Mouse (Mus musculus): ENCODE results near the gene Stxbp5. TPM values are rescaled to one million over a fixed set of nuclear protein-coding genes. Genes with fewer than 3 reads are reported as not detected.
"Not testable (repeated sequence)": the region's sequence is repeated elsewhere in the genome, so short reads cannot be mapped to it uniquely, and the experiment has no call there.

Stxbp5 gene
- 100 to 1,000 TPM; 102 to 116 TPM for total RNA-seq (2021)

DNA sequence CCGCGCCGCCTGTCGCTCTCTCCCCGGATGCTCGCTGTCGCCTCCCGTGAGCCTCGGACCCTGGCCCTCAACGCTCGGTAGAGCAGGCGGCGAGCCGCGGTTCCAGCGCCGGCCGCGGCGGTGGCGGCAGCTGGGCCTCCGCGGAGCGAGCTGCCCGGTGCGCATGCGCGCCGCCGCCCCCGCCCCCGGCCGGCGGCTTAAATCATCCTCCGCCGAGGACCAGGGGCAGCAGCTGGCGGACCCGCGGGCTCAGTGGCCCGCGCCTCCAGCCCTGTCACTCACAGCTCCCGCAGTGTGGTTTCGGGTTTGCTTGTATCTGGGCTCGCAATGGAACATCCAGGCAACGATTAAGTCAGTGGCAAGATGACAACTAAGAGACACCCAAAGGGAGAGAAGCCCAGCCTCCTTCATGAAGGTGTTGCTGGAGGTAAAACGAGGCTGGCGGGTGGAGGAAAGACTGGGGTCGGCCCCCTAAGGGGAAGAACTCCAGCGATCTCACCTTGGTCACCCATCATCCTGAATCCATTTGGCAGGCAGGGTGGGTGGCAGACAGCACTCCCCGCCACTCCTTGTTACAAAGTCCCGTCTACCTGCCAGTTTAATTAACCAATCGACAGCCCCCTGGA is at the start of gene Stxbp5:
Gene Stxbp5, minus strand, starts transcription at position 9 of the 626 bp plus-strand sequence.
- intact Hi-C loops (cut with DNase I), result loop anchor here (2.0 kb wide), 2 partner anchors 200 to 420 kb away; no protein-coding TSS in a partner anchor
- peak; percentile 83 to 86 for DNase-seq (ENCODE audit: low spot score in 2 of 2)

DNA sequence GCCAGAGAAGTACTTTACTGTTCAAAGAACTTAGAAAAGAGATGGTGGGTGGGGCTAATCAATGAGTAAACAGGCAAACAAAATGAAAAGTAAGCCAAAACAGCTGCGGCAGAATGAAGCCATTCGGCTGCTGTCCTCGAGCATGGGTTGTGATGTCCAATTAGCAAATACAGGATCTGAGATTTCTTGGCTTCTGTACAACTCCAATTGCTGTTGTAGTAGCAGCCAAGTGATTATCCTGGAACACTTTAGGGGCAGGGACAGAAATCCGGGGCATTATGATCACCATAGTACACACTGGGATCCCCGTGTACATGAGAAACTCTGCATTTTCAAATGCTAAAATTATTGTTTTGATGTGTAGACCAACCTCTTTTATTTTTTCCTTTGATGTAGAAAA is 11.5 kb upstream of the Stxbp5 start:
- intact Hi-C loops (cut with DNase I), result no loop called here
- DNase-seq (ENCODE audit: low spot score in 2 of 2), result no peak

DNA sequence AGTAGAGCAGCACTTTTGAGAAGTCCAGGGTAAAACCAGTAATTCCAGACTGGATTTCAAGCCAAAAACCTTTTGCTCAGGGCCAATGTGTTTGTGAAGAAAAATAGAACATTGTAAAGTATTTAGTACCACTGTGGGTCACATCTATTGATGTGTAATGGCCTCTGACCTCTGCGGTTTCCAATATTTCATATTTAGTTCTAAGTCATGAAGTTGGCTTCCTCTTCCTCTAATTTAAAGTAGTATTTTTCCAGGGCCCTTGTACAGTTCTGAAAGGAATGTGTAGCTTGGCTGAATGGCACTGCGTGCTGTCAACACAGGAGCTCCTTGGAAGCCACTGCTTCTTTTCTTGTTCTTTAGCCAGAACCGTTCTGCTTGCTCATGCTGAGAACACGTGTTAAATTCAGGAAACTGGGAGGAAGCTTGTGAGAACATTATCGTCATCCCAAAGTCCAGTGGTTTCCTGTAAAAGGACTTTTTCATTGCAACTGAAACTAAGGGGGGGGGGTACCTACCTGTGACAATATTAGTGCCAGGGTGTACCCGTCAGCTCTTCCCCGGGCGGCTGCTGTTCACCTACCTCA is 7.1 kb upstream of the Stxbp5 start:
- intact Hi-C loops (cut with DNase I), result no loop called here
- DNase-seq (ENCODE audit: low spot score in 2 of 2), result peak in 1 of 2 experiments; percentile 49

DNA sequence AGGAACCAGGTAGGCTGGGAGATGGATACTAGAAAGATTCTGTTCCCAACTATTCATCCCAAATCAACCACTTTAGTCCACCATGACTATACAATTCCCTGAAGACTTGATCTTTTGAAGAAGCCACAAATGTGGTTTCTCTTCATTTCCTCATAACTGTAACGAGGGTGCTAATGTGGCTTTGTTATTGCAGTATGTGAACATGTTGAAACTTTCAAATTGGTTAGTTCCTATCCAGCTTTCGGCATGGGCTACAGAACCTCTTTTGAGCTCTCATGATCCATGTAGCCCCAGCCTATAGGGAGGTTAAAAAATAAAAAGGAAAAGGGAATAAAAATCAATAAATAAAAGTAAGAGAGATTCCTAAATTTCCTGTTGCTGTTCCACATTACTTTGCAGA is 6.6 kb upstream of the Stxbp5 start:
- intact Hi-C loops (cut with DNase I), result no loop called here
- DNase-seq (ENCODE audit: low spot score in 2 of 2), result no peak

DNA sequence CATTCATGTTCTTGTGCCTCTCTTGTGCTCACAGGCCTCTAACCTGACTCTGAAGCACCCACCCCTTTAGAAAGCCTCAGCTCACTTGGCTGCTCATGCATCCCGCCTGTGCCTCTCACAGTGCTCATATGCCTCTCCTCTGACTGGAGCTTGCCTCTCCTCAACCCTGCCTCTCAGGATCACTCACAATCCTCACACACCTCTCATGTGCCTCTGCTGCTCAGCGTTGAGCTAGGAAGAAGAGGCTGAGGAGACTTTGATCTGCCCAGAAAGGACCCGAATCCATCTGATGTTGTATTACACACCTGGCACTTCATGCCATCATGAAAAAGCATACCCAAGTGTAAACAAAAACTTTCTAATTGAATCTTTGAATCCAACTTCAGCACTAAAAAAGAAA is 5.3 kb upstream of the Stxbp5 start:
- no peak for DNase-seq (ENCODE audit: low spot score in 2 of 2)
- intact Hi-C loops (cut with DNase I), result no loop called here

DNA sequence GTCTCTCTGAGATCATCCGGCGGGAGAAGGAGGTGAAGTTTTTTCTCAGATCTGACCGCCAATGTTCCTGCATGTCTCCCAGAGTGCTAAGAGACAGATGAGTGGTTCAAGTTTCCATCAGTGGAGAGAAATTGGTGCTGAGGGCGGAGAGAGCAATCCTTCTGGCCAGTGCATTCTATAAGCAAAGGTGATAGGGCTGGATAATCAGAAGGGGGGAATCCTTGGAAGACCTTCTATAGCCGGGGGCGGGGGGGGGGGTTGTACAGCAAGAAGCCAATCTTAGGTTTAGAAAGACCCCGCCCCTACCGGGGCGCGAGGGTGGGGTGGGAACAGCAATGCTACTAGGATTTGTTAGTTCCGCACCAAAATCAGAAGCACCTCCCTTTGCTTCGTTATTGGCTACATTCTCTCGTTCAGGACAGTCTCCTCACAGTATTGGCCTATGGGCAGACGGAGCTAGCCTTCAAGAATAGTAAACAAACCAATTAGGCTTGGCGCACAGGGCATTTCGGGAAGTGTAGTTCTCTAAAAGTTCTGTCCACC is 889 bp upstream of the Stxbp5 start:
- DNase-seq (ENCODE audit: low spot score in 2 of 2), result peak; percentile 83 to 98
- intact Hi-C loops (cut with DNase I), result loop anchor here (2.0 kb wide), 2 partner anchors 199 to 419 kb away; no protein-coding TSS in a partner anchor

DNA sequence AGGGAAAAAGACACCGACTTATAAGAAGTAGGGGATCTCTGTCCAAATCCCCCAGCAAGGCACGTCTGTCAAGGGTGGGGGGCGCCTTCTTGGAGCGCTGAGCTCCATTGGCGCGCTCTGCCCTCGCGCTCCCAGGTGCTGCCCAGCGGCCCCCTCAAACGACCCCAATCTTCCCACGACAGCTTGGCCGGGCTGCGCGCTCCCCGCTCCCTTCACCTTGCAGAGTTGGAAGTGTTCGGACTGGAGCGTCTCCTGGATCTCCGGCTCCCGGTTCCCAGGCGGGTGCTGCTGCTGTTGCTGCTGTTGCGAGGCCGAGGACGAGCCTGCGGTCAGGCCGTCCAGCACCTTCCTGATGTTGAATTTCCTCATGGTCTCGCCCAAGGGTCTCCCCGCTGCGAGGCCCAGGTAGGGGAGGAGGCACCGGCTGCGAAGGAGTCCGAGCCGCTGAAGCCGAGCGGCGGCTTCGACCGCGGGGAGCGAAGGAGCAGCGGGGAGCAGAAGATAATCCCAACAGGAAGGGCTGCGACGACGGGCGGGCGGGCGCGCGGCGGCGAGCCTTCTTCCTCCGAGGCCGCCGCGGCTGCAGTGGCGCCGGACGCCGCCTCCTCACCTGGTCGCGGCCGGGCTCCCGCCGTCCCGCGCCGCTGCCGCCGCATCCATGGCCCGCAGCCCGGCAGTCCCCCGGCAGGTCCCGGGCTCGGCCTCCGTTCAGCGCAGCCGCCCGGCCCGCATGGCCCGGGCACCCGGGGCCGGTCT is 386 bp downstream of the Stxbp5 start:
- intact Hi-C loops (cut with DNase I), result loop anchor here (2.0 kb wide), 2 partner anchors 200 to 420 kb away; no protein-coding TSS in a partner anchor
- peak; percentile 39 to 55 for DNase-seq (ENCODE audit: low spot score in 2 of 2)

DNA sequence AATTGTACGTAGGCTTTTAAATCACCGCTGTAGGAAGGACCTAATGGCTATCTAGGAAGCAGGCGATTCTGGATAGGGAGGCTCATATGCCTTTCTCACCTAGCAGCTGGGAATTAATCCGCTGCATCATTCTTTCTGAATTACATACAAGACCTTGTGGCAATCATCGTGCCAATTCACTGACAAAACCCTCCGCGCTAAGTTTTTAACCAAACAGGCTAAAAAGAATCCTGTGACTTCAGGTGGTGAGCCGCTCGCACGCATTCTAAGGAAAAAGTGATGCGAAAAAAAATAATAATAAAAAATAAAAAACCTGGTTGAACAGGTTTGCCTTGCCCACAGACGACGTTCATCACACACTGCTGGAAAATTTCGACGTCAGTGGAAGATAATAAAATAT is 1.1 kb downstream of the Stxbp5 start:
- intact Hi-C loops (cut with DNase I), result loop anchor here (2.0 kb wide), 2 partner anchors 201 to 421 kb away; no protein-coding TSS in a partner anchor
- peak; percentile 31 to 33 for DNase-seq (ENCODE audit: low spot score in 2 of 2)

DNA sequence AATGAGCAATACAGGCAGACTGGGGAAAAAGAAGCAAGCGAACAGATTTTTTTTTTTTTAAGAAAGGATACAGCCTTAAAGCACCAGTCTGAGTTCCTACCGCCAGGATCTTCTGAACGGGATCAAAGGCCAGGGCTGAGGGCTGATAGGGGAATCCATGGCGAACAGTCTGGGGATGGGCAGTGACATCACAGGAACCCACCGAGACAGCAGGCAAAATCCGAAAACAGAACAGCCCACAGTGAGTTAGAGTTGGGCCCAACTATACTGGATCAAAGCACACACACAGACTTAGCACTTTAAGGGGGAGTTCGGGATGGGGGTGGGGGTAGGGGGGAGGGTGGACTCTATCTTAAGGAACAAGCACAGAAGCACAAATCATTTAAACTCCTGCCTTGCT is 1.8 kb downstream of the Stxbp5 start:
- no peak for DNase-seq (ENCODE audit: low spot score in 2 of 2)
- intact Hi-C loops (cut with DNase I), result no loop called here

DNA sequence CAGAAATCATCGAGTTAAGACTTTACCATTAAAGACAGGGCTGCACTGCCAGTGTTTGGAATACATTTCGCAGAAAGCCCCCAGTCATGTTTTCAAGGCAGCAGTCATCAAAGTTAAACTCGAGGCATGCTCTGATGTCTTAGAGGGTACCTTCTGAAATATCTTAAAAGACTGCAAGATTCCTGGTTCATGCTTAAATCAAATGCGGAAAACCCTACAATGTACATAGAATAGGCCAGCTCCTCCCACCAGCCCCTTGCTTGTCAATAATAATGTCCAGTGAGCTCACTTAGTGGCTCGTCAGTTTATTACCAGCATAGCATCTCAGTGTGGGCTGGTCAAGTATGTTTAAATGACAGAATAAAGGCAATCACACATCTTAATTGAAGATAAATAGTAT is 3.0 kb downstream of the Stxbp5 start:
- no peak for DNase-seq (ENCODE audit: low spot score in 2 of 2)
- intact Hi-C loops (cut with DNase I), result no loop called here

DNA sequence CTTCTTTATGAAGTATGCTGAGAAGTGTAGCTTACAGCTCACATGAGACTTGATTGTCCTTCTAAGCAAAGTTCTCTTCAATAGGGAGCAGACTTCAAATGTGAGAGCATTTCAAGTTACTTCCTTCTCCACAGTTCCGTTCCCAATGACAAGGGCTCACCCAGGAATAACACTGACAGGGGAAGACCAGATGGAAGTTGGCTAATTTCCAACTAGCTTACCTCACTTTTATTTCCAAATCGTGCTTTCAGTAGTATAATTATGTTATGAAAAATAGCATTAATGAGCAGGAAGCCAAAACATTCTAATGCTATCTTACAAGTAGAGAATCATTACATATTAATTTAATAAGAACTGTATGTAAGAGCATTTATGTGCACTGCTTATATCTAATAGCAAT is 7.3 kb downstream of the Stxbp5 start:
- intact Hi-C loops (cut with DNase I), result loop anchor here (5.0 kb wide), 1 partner anchor 56 kb away; no protein-coding TSS in a partner anchor

DNA sequence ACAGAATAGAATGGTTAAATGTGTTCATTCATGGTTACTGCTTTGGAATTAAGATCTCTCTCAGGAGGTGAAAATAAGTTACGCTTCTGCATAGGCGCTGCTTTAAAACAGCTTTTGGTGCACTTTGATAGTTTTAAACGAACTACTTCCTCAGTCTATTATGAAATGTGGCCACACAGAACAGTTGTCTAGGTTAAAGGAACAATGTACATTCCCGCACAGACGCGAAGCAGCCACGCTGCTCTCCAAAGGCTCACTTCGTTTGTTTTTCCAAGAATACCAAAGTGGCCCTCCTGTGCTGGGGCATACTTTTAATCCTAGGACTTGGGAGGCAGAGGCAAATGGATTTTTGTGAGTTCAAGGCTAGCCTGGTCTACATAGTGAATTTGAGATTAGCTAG is 11.2 kb downstream of the Stxbp5 start:
- intact Hi-C loops (cut with DNase I), result loop anchor here (5.0 kb wide), 1 partner anchor 52 kb away; no protein-coding TSS in a partner anchor
- DNase-seq (ENCODE audit: low spot score in 2 of 2), result no peak

More for the DNA sequence above, 7.3 kb downstream of the Stxbp5 start:
- no peak for DNase-seq (ENCODE audit: low spot score in 2 of 2)

DNA sequence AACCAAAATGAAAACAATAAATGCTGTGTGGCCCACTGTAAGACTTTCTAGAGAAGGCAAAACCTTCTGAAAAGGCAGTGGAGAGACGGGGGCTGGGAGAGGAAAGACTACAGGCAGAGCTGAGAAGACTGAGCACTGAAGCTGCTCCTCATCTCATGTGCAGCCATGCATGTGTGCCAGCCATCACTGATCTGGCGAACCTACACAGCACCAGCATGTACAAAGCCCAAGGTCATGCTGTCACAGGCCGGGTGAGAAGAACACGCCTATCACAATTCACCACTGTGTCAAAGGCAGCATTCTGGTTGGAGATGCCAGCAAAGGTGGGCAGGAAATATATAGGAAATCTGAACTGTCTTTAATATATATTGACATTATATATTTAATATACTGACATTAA is 12.2 kb downstream of the Stxbp5 start:
- intact Hi-C loops (cut with DNase I), result no loop called here
- DNase-seq (ENCODE audit: low spot score in 2 of 2), result no peak

DNA sequence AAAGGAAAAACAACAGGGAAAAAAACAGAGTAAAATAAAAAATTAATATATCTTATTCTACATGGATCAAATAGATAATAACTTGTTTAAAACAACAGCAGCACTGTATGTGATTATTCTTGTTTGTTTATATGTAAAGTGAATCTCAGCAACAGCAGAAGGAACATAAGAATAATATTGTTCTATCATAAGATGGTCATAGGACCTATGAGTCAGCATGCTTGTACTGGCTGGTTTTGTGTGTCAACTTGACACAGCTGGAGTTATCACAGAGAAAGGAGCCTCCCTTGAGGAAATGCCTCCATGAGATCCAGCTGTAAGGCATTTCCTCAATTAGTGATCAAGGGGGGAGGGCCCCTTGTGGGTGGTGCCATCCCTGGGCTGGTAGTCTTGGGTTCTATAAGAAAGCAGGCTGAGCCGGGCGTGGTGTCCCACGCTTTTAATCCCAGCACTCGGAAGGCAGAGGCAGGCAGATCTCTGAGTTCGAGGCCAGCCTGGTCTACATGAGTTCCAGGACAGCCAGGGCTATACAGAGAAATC is 19.0 kb downstream of the Stxbp5 start:
- intact Hi-C loops (cut with DNase I); DNase-seq (ENCODE audit: low spot score in 2 of 2): not testable (repeated sequence)

DNA sequence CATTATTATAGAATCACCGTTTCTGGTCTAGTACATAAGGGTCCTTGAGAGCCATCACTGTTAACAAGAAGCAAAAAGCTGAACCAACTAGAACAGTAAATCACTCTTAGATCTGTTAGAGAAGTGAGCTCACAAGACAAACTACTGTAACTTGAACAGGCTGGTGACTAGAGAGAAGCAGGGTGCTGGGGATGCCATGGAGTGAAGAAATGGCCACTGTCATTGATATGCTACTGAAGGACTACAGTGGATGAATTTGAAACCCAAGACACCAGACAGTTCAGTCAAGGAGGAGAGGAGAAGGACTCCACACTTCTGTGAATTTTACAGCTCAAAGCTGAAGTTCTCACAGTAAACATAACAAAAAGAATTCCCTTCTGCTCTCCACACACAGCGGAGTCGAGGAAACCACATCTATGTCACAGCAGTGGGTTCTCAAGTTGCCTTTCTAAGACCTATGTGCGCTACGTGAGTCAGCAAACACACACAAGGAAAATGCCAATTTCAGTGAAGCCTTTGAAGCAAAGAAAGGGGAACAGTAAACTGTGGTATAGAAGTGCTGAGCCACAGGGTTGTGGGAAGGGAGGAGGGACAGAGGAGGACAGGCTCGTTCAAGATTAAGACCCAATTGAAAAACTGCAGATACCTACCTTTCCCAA is 20.7 kb downstream of the Stxbp5 start:
- intact Hi-C loops (cut with DNase I), result no loop called here
- no peak for DNase-seq (ENCODE audit: low spot score in 2 of 2)

DNA sequence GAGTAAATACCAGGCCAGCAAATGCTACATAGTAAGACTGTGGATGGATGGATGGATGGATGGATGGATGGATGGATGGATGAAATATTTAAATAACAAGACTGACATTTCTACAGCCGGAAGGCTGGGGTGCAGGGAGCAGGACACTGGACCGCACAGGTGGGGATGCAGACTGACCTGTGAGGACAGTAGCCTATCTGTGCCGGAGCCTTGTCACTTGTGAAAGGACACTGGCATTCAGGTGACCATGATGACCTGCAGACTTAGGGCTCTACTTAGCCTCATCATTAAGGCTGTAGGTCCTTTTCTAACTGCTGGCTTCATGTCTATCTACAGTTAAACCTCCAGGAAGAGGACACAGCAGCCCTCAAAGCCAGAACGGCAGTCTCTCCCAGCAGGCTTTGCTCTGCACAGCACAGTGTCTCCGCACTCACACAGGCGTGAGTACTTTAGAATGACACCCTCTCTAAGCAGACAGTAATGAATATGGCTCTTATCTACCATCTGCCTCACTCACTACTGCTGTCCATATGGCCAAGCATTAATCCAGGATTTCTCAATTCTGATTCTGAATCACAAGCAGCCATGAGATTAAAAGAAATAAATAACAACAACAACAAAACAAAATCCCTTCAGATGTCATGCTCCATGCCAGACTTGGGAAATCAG is 21.9 kb downstream of the Stxbp5 start:
- intact Hi-C loops (cut with DNase I), result no loop called here
- DNase-seq (ENCODE audit: low spot score in 2 of 2), result no peak

DNA sequence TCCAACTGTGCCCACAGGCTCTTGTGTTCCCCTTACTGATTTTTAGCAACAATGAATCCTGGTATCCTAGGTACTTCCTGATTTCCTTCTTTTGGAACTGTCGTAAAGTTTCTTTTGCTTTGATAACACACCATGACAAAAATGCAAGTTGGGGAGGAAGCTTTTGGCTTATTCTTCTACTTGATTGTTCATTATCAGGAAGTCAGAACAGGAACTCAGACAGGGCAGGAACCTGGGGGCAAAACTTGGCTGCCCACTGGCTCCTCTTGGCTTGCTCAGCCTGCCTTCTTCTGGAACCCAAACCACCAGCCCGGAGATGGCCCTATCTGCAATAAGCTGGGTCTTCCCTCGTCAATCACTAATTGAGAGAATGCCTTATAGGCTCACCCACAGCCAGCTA is 25.0 kb downstream of the Stxbp5 start:
- DNase-seq (ENCODE audit: low spot score in 2 of 2), result no peak
- intact Hi-C loops (cut with DNase I), result no loop called here

DNA sequence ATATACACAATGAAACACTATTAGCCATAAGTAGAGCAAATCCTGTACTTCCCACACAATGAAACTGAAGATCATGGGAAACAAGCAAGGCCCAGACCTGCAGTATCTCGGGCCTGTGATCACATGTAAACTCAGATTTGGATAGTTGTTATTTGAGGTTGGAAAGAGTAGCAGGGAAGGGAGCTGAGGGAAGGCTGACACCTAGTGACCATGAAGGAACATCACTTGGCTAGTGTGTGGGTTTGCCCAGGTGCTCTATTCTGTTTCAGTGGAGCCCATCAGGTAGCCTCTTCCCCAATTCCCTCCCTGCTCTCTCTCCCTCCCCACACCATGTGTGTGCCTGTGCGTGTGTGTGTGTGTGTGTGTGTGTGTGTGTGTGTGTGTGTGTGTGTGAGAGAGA is 28.7 kb downstream of the Stxbp5 start:
- no peak for DNase-seq (ENCODE audit: low spot score in 2 of 2)
- intact Hi-C loops (cut with DNase I), result no loop called here
